Mouse (Mus musculus) limb, embryonic 12.5 days (tissue): ENCODE data around the gene Coro1a. TPM values are rescaled to one million over a fixed set of nuclear protein-coding genes. Genes with fewer than 3 reads are reported as not detected.
"Not testable (repeated sequence)": the region's sequence is repeated elsewhere in the genome, so short reads cannot be mapped to it uniquely, and the experiment has no call there.

Experiments used
- ATAC-seq: fragments of 200-750 bp; cut with Nextera tagmentation; 2 replicates; pipeline ENCODE4 v1.8.0; 2017; ENCODE audit warnings: low read depth, moderate TSS enrichment; ENCODE audit not compliant: insufficient number of reproducible peaks, insufficient read depth, low FRiP score, low TSS enrichment
- H3K27ac ChIP-seq: fragments of 300-500 bp; sonication (generic); 2 replicates; pipeline ENCODE4 v1.5.1; 2016; ENCODE audit warnings: mild to moderate bottlenecking, moderate library complexity
- H3K27me3 ChIP-seq: fragments of 300-500 bp; sonication (generic); 2 replicates; pipeline ENCODE4 v1.6.1; 2016; ENCODE audit warnings: mild to moderate bottlenecking, moderate library complexity
- H3K36me3 ChIP-seq: fragments of 300-500 bp; sonication (generic); 2 replicates; pipeline ENCODE4 v1.6.1; 2016; ENCODE audit warnings: mild to moderate bottlenecking, moderate library complexity
- H3K4me1 ChIP-seq: fragments of 300-500 bp; sonication (generic); replicated peaks from 2 replicates; pipeline ENCODE4 v1.6.1; 2016
- H3K4me2 ChIP-seq: fragments of 300-500 bp; sonication (generic); 2 replicates; pipeline ENCODE4 v1.6.1; 2016; ENCODE audit warnings: mild to moderate bottlenecking, moderate library complexity
- H3K4me3 ChIP-seq: fragments of 300-500 bp; sonication (generic); replicated peaks from 2 replicates; pipeline ENCODE4 v1.5.1; 2016; ENCODE audit warnings: mild to moderate bottlenecking
- H3K9ac ChIP-seq: fragments of 300-500 bp; sonication (generic); replicated peaks from 2 replicates; pipeline ENCODE4 v1.6.1; 2016; ENCODE audit warnings: mild to moderate bottlenecking, moderate library complexity
- H3K9me3 ChIP-seq: fragments of 300-500 bp; sonication (generic); 2 replicates; pipeline ENCODE4 v1.6.1; 2016; ENCODE audit warnings: mild to moderate bottlenecking, moderate library complexity
- WGBS: fragments of 180-500 bp; shearing (Covaris S2); methylation state at CpG from one replicate; pipeline ENCODE4 v1.1.7; 2016; 5-methylcytosine and 5-hydroxymethylcytosine counted together
- polyA plus RNA-seq: library from polyadenylated mRNA; unstranded; fragments of >200 nt; fragmentation: Nextera tagmentation; extraction: Ambion mirVana; gene quantifications from 2 replicates; pipeline ENCODE4 v1.2.1, GENCODE M21; 2016

The Coro1a gene
- polyA plus RNA-seq, 1 experiment from 2014 or later, result 39.1 TPM

GRCm38 (mm10) chr7:126736122-126736521 is 28.5 kb upstream of the Coro1a start:
- no peak overlapping the region for H3K9ac ChIP-seq
- no peaks in the 10 kb centered on the region; the same call in 1 of the 2 replicates for H3K4me1 ChIP-seq
- 85% methylated on average over 8 of the region's 8 CpGs for WGBS
- H3K36me3 ChIP-seq, result no peaks in the 10 kb centered on the region
- no peak overlapping the region for H3K4me3 ChIP-seq
- H3K4me2 ChIP-seq, result no peak overlapping the region
- no peak overlapping the region for H3K27ac ChIP-seq
- H3K27me3 ChIP-seq, result no peaks in the 10 kb centered on the region
- ATAC-seq, result no peak
- no peaks in the 10 kb centered on the region for H3K9me3 ChIP-seq

GRCm38 (mm10) chr7:126730256-126730789 is 22.7 kb upstream of the Coro1a start:
- H3K4me3 ChIP-seq, H3K4me1 ChIP-seq, H3K9me3 ChIP-seq, ATAC-seq, H3K27me3 ChIP-seq, H3K4me2 ChIP-seq, H3K9ac ChIP-seq, H3K36me3 ChIP-seq, H3K27ac ChIP-seq: not testable (repeated sequence)
- 84% methylated on average over 4 of the region's 4 CpGs for WGBS

GRCm38 (mm10) chr7:126725667-126726066 is 18.1 kb upstream of the Coro1a start:
- H3K9ac ChIP-seq, result no peak overlapping the region
- no peak for ATAC-seq
- H3K36me3 ChIP-seq, result no peaks in the 10 kb centered on the region
- H3K9me3 ChIP-seq, result no peaks in the 10 kb centered on the region
- WGBS, result 79% methylated on average over 5 of the region's 5 CpGs
- H3K27ac ChIP-seq, result no peak overlapping the region
- no peak overlapping the region for H3K4me2 ChIP-seq
- H3K27me3 ChIP-seq, result no peaks in the 10 kb centered on the region
- no peaks in the 10 kb centered on the region for H3K4me1 ChIP-seq
- no peak overlapping the region for H3K4me3 ChIP-seq

- H3K9me3 ChIP-seq, result no peaks in the 10 kb centered on the region
- ATAC-seq, result no peak
- no peaks in the 10 kb centered on the region for H3K27me3 ChIP-seq
- H3K27ac ChIP-seq, result no peak overlapping the region
- no peak overlapping the region for H3K9ac ChIP-seq
- no peak overlapping the region for H3K4me2 ChIP-seq
- H3K4me1 ChIP-seq, result no peaks in the 10 kb centered on the region
- WGBS, result 84% methylated on average over 3 of the region's 3 CpGs
- H3K36me3 ChIP-seq, result no peaks in the 10 kb centered on the region
- no peak overlapping the region for H3K4me3 ChIP-seq
These were observed 17.5 kb upstream of the Coro1a start for GRCm38 (mm10) chr7:126725077-126725476.

GRCm38 (mm10) chr7:126721635-126722034 is 14.0 kb upstream of the Coro1a start:
- no peaks in the 10 kb centered on the region for H3K4me1 ChIP-seq
- no peak for ATAC-seq
- 86% methylated on average over 13 of the region's 13 CpGs for WGBS
- H3K27ac ChIP-seq, result no peak overlapping the region
- H3K4me2 ChIP-seq, result no peak overlapping the region
- H3K27me3 ChIP-seq, result no peaks in the 10 kb centered on the region
- no peak overlapping the region for H3K4me3 ChIP-seq
- H3K9ac ChIP-seq, result no peak overlapping the region
- no peaks in the 10 kb centered on the region for H3K36me3 ChIP-seq
- H3K9me3 ChIP-seq, result 0 out of 2 replicates have a peak, but pooled peaks cover 3% of the 10 kb centered on the region

- ATAC-seq, result no peak
- Histone ChIP-seq H3K4me2 (no peak overlapping the region), H3K9ac (no peak overlapping the region), H3K27ac (no peak overlapping the region), H3K9me3 (0 out of 2 replicates have a peak, but pooled peaks cover 3% of the 10 kb centered on the region), H3K27me3 (no peaks in the 10 kb centered on the region), H3K36me3 (no peaks in the 10 kb centered on the region), H3K4me3 (no peak overlapping the region), H3K4me1 (no peaks in the 10 kb centered on the region)
- 91% methylated on average over 5 of the region's 5 CpGs for WGBS
These were observed 11.3 kb upstream of the Coro1a start for GRCm38 (mm10) chr7:126718787-126719337.

GRCm38 (mm10) chr7:126717566-126717965 is 10.0 kb upstream of the Coro1a start:
- no peak for ATAC-seq
- H3K9me3 ChIP-seq, result 0 out of 2 replicates have a peak, but pooled peaks cover 3% of the 10 kb centered on the region
- H3K4me3 ChIP-seq, result no peak overlapping the region
- WGBS, result 89% methylated on average over 3 of the region's 3 CpGs
- H3K27ac ChIP-seq, result no peak overlapping the region
- no peaks in the 10 kb centered on the region for H3K4me1 ChIP-seq
- H3K9ac ChIP-seq, result no peak overlapping the region
- no peaks in the 10 kb centered on the region for H3K36me3 ChIP-seq
- no peaks in the 10 kb centered on the region for H3K27me3 ChIP-seq
- no peak overlapping the region for H3K4me2 ChIP-seq

GRCm38 (mm10) chr7:126715679-126716078 is 8.1 kb upstream of the Coro1a start:
- no peaks in the 10 kb centered on the region for H3K36me3 ChIP-seq
- WGBS, result 87% methylated on average over 4 of the region's 4 CpGs

GRCm38 (mm10) chr7:126711910-126712309 is 4.3 kb upstream of the Coro1a start:
- 77% methylated on average over 3 of the region's 3 CpGs for WGBS
- Histone ChIP-seq H3K4me3 (no peak overlapping the region), H3K27ac (no peak overlapping the region), H3K9me3 (0 out of 2 replicates have a peak, but pooled peaks cover 4% of the 10 kb centered on the region), H3K27me3 (0 out of 2 replicates have a peak, but pooled peaks cover 4% of the 10 kb centered on the region), H3K9ac (no peak overlapping the region), H3K4me1 (no peaks in the 10 kb centered on the region), H3K4me2 (no peak overlapping the region), H3K36me3 (no peaks in the 10 kb centered on the region)
- ATAC-seq, result no peak

More at GRCm38 (mm10) chr7:126715679-126716078, 8.1 kb upstream of the Coro1a start:
- no peak overlapping the region for H3K4me3 ChIP-seq
- H3K4me1 ChIP-seq, result no peaks in the 10 kb centered on the region
- no peak overlapping the region for H3K9ac ChIP-seq
- ATAC-seq, result no peak
- H3K9me3 ChIP-seq, result 0 out of 2 replicates have a peak, but pooled peaks cover 3% of the 10 kb centered on the region
- H3K27me3 ChIP-seq, result 0 out of 2 replicates have a peak, but pooled peaks cover 4% of the 10 kb centered on the region
- no peak overlapping the region for H3K4me2 ChIP-seq
- no peak overlapping the region for H3K27ac ChIP-seq

- Histone ChIP-seq H3K27ac (no peak overlapping the region), H3K36me3 (no peaks in the 10 kb centered on the region), H3K4me1 (peaks cover under 1% of the 10 kb centered on the region; the same call in 1 of the 2 replicates), H3K4me2 (no peak overlapping the region), H3K4me3 (no peak overlapping the region), H3K9ac (no peak overlapping the region), H3K9me3 (0 out of 2 replicates have a peak, but pooled peaks cover 4% of the 10 kb centered on the region), H3K27me3 (peaks cover 14% of the 10 kb centered on the region)
- no peak for ATAC-seq
- 68% methylated on average over 4 of the region's 4 CpGs for WGBS
These were observed 2.7 kb upstream of the Coro1a start for GRCm38 (mm10) chr7:126710266-126710665.

- H3K4me3 ChIP-seq, result no peak overlapping the region
- no peak overlapping the region for H3K27ac ChIP-seq
- H3K36me3 ChIP-seq, result no peaks in the 10 kb centered on the region
- H3K27me3 ChIP-seq, result peaks cover 32% of the 10 kb centered on the region
- 81% methylated on average over 10 of the region's 10 CpGs for WGBS
- ATAC-seq, result no peak
- peaks cover 16% of the 10 kb centered on the region for H3K4me1 ChIP-seq
- no peak overlapping the region for H3K9ac ChIP-seq
- H3K4me2 ChIP-seq, result no peak overlapping the region
- 0 out of 2 replicates have a peak, but pooled peaks cover 4% of the 10 kb centered on the region for H3K9me3 ChIP-seq
These were observed 777 bp upstream of the Coro1a start for GRCm38 (mm10) chr7:126708175-126708952.
